Mouse (Mus musculus) stomach, postnatal 0 days (tissue): ENCODE data around the gene Galntl6.

ENCODE experiments used
- CTCF ChIP-seq: IDR thresholded peaks from 2 replicates; pipeline ENCODE4 v1.5.1; 2016; ENCODE audit warnings: antibody characterized with exemption, low read depth, mild to moderate bottlenecking, moderate library complexity
- EP300 ChIP-seq: optimal IDR thresholded peaks from 2 replicates; pipeline ENCODE3; 2016; ENCODE audit warnings: antibody characterized with exemption

- TF ChIP-seq CTCF = no peak
- TF ChIP-seq EP300 = no peak
Observed at GRCm38 (mm10) chr8:57920326-57920903, 992.0 kb downstream of the Galntl6 start.
